Mouse (Mus musculus) liver, postnatal 0 days (tissue): ENCODE measurements at regions not wholly inside any gene's neighbourhood (a gene's known extent, or its start where the extent isn't known, plus 50 kb on each side); places are given as distances from the start of the nearest gene placed in this dataset.
A peak's percentile ranks its signal among the peaks of the same experiment; 100 is the strongest.

Experiments
- ATAC-seq: fragments of 200-750 bp; cut with Nextera tagmentation; 2 replicates; pipeline ENCODE4 v1.8.0; 2017; ENCODE audit warnings: mild to moderate bottlenecking, moderate library complexity
- DNase-seq: peaks from one replicate; pipeline ENCODE4 v3.0.0-alpha.2; 2016
- H3K27ac ChIP-seq: fragments of 300-500 bp; sonication (generic); 2 replicates; pipeline ENCODE4 v1.5.1; 2014; ENCODE audit warnings: antibody characterized with exemption, moderate library complexity, mild to moderate bottlenecking, low read depth
- H3K27me3 ChIP-seq: fragments of 300-500 bp; sonication (generic); 2 replicates; pipeline ENCODE4 v1.6.1; 2014; ENCODE audit warnings: low read length, control low read depth, mixed read lengths; ENCODE audit not compliant: insufficient read depth
- H3K36me3 ChIP-seq: fragments of 300-500 bp; sonication (generic); replicated peaks from 2 replicates; pipeline ENCODE4 v1.6.1; 2014; ENCODE audit warnings: mild to moderate bottlenecking, control low read depth, low read length, moderate library complexity, mixed read lengths; ENCODE audit not compliant: insufficient read depth
- H3K4me1 ChIP-seq: fragments of 300-500 bp; sonication (generic); 2 replicates; pipeline ENCODE4 v1.6.1; 2014; ENCODE audit warnings: antibody characterized with exemption, mild to moderate bottlenecking, control low read depth; ENCODE audit not compliant: insufficient read depth
- H3K4me2 ChIP-seq: fragments of 300-500 bp; sonication (generic); 2 replicates; pipeline ENCODE4 v1.6.1; 2014; ENCODE audit warnings: low read depth, mild to moderate bottlenecking, low read length, moderate library complexity, mixed read lengths
- H3K4me3 ChIP-seq: fragments of 300-500 bp; sonication (generic); 2 replicates; pipeline ENCODE4 v1.5.1; 2014; ENCODE audit warnings: low read depth, low read length
- H3K9ac ChIP-seq: fragments of 300-500 bp; sonication (generic); replicated peaks from 2 replicates; pipeline ENCODE4 v1.6.1; 2014; ENCODE audit warnings: mild to moderate bottlenecking, moderate library complexity
- H3K9me3 ChIP-seq: fragments of 300-500 bp; sonication (generic); 2 replicates; pipeline ENCODE4 v1.6.1; 2016; ENCODE audit warnings: mild to moderate bottlenecking, control low read depth, low read length, mixed read lengths
- CTCF ChIP-seq: sonication (generic); IDR thresholded peaks from 2 replicates; pipeline ENCODE4 v1.5.1; 2016; ENCODE audit warnings: antibody characterized with exemption, low read depth
- EP300 ChIP-seq: IDR thresholded peaks from 2 replicates; pipeline ENCODE4 v1.6.1; 2016; ENCODE audit warnings: antibody characterized with exemption, low read depth, mild to moderate bottlenecking
- WGBS: fragments of 180-500 bp; shearing (Covaris S2); extraction: QIAGEN DNeasy Blood & Tissue Kit; methylation state at CpG from one replicate; pipeline ENCODE4 v1.1.7; 2014; ENCODE audit not compliant: insufficient replicate concordance; 5-methylcytosine and 5-hydroxymethylcytosine counted together

DNA sequence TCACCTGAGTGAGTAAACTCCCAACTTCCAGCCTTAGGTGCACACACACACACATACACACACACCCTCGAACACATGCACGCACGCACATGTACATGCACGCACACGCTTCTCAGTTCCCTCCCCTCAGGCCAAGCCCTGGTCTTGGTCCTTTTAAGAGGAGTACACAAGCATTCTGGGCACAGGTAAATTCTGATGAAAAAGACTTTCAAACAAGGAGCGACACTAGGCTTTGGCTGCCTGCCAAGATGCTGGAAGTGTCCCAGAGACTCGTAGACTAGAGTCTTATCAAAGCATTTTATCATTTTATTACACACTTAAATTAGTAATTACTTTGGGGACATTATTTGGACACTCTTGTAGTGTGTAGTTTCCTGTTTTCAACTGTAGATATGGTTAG lies 278.6 kb upstream of the Atp11b start:
- no peaks in the 10 kb centered on the region for H3K4me1 ChIP-seq
- H3K9me3 ChIP-seq = no peaks in the 10 kb centered on the region
- no peaks in the 10 kb centered on the region for H3K36me3 ChIP-seq
- TF ChIP-seq EP300 (no peak), CTCF (no peak)
- no peak overlapping the region for H3K27ac ChIP-seq
- no peaks in the 10 kb centered on the region for H3K27me3 ChIP-seq
- no peak for ATAC-seq
- DNase-seq = no peak
- H3K4me2 ChIP-seq = no peak overlapping the region
- H3K9ac ChIP-seq = no peak overlapping the region
- 78% methylated on average over 7 of the region's 7 CpGs for WGBS
- no peak overlapping the region for H3K4me3 ChIP-seq

DNA sequence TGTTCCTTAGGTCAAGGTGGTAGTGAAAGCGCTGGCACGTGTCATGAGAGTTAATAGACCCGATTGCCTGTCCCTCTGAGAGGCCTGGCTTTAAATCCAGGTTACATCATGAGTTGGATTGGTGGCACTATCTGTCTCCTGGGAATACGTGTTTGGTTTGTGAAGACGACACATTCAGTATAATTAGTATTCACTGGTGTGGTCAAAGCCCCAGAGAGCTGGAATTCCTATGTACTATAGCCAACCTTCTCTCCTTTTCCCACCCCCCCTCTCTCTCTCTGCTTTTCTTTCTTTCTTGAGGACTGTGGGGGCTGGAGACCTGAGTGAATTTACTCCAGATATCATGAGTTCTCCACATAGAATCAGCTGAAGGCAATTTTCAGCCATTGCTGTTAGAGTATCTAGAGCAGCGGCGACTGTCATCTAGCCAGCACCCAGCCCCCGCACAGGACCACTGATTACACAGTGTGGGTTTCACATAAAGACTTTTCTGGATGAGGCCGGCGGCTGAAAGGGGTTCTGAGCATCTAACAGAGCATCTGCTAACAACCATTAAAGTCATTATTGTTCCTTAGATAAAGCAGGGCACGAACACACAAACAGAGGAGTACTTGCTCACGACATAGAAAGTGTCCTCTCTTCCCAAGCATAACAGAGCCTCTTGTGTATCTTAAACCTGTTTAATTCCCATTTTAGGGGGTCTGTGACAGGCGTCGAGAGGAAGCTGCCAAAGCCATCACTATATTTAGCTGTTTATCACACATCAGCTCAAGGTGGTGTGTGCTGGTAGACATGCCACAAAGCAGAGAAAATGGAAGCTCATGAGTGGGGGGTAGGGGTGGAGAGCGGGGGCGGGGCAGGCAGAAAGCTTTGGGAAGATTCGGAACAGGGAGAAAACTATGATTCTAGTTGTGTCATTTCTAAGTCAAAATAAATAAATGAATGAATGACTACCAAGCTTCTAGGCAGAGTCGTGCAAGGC lies 272.9 kb upstream of the Atp11b start:
- Histone ChIP-seq H3K4me2 (no peak overlapping the region), H3K27ac (no peak overlapping the region), H3K4me3 (no peak overlapping the region), H3K9ac (no peak overlapping the region), H3K27me3 (0 out of 2 replicates have a peak, but pooled peaks cover 3% of the 10 kb centered on the region), H3K4me1 (no peaks in the 10 kb centered on the region), H3K9me3 (no peaks in the 10 kb centered on the region), H3K36me3 (no peaks in the 10 kb centered on the region)
- 59% methylated on average over 18 of the region's 18 CpGs for WGBS
- DNase-seq (no peak), ATAC-seq (no peak)
- TF ChIP-seq EP300 = no peak

DNA sequence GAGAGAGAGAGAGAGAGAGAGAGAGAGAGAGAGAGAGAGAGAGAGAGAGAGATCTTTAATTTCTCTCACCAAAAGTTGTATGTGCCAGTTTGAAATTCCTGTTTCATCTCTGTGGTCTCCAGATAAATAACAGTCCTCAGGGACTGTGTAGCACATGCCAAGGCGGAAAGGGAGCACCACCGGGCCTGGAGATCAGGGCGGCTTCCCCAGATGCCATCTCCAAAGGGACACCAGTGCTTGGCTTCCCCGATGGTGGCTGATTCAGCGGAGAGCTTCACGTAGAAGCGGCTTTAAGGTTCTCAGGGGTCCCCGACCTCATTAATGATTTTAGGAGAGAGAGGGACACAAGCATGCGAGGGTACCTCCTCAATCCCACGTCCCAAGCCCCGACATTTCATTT lies 272.1 kb upstream of the Atp11b start:
- no peak for DNase-seq
- Histone ChIP-seq H3K4me2 (no peak overlapping the region), H3K36me3 (no peaks in the 10 kb centered on the region), H3K4me3 (no peak overlapping the region), H3K27me3 (0 out of 2 replicates have a peak, but pooled peaks cover 3% of the 10 kb centered on the region), H3K9me3 (no peaks in the 10 kb centered on the region), H3K9ac (no peak overlapping the region), H3K27ac (no peak overlapping the region), H3K4me1 (no peaks in the 10 kb centered on the region)
- WGBS = 33% methylated on average over 11 of the region's 11 CpGs
- TF ChIP-seq EP300 (no peak), CTCF (no peak)
- ATAC-seq = no peak

DNA sequence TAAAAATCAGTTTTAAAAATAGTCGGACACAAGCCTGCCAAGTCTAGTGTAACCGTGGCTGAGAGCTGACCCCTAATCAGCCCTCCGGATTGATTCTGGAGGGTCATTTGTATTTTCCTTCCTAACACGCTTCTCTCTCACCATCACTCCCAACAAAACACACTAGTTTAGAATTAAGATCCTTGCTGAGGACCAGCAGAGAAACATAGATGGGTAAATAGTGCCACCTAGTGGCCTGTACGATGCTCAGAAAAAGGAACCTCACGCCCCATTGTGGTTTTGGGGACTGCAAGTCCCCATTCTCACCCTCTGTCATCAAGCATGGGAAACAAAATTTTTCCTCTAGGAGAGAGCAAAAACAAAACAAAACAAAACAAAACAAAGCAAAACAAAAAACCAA lies 271.6 kb upstream of the Atp11b start:
- H3K27ac ChIP-seq = no peak overlapping the region
- H3K36me3 ChIP-seq = no peaks in the 10 kb centered on the region
- H3K27me3 ChIP-seq = 0 out of 2 replicates have a peak, but pooled peaks cover 3% of the 10 kb centered on the region
- TF ChIP-seq CTCF (peak; percentile 72), EP300 (no peak)
- no peak overlapping the region for H3K4me3 ChIP-seq
- WGBS = 9% methylated on average over 6 of the region's 6 CpGs
- peak; percentile 24 for DNase-seq
- ATAC-seq = no peak
- no peak overlapping the region for H3K9ac ChIP-seq
- no peaks in the 10 kb centered on the region for H3K9me3 ChIP-seq
- no peaks in the 10 kb centered on the region for H3K4me1 ChIP-seq
- no peak overlapping the region for H3K4me2 ChIP-seq

DNA sequence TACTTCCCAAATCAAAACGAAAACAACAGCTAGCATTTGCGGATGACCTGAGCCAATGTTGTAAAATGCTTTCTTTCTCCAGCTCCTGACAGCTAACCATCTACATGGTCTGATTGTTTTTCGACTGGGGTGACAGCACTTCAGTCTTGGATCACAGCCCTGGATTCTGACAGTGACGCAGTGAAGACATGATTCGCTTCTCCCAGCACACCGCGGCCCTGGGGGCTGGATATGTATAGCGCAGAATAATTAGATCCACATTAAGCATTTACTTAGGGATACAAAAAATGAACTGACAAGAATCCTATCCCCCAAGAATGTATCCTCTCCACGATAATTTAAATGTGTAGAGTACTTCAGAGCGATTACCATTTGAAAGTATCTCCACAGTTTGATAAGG lies 271.1 kb upstream of the Atp11b start:
- TF ChIP-seq EP300 (no peak), CTCF (no peak)
- H3K4me3 ChIP-seq = no peak overlapping the region
- H3K4me1 ChIP-seq = no peaks in the 10 kb centered on the region
- H3K9me3 ChIP-seq = no peaks in the 10 kb centered on the region
- ATAC-seq = no peak
- H3K9ac ChIP-seq = no peak overlapping the region
- no peak for DNase-seq
- no peak overlapping the region for H3K27ac ChIP-seq
- WGBS = 73% methylated on average over 10 of the region's 10 CpGs
- H3K36me3 ChIP-seq = no peaks in the 10 kb centered on the region
- 0 out of 2 replicates have a peak, but pooled peaks cover 3% of the 10 kb centered on the region for H3K27me3 ChIP-seq
- H3K4me2 ChIP-seq = no peak overlapping the region

DNA sequence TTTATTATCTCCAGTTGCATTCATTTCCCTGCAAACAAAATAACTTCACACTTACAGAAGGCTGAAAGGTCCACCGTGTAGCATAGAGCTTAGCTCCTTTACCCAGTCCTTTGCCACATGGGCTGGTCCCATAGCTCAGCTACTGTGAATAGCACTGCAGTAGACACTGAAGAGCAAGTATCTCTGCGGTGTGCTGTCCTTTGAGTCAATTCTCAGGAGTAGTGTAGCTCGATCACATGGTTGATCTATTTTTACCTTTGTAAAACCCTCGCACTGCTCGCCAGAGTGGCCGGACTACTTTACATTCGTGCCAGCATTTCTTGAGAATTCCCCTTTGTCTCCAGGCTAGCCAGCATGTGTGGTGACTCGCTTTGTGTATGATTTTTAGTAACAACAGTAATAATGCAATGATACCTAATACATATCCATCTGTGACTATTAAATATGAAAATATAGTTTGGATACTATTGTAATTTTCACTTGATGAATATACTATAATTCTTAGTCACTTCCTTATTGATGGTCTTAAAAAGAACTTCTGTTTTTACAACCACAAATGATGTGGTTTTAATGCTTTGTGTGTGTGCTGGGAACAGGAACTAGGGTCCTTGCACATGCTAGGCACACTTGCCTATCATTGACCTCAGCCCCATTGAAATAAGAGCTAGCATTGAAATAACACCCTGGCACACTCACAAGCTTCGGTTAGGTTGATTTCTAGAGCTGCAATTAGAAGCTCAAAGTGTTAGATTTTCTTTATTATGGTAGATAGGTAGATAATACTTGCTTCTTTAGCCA lies 257.7 kb upstream of the Atp11b start:
- Histone ChIP-seq H3K27ac (no peak overlapping the region), H3K4me2 (no peak overlapping the region), H3K9me3 (no peaks in the 10 kb centered on the region), H3K9ac (no peak overlapping the region), H3K27me3 (no peaks in the 10 kb centered on the region), H3K36me3 (no peaks in the 10 kb centered on the region), H3K4me3 (no peak overlapping the region), H3K4me1 (no peaks in the 10 kb centered on the region)
- 69% methylated on average over 9 of the region's 9 CpGs for WGBS
- TF ChIP-seq EP300 = no peak
- TF ChIP-seq CTCF = no peak
- DNase-seq (no peak), ATAC-seq (no peak)
